Mouse (Mus musculus): ENCODE measurements around the gene Olfr325.
"Not testable (repeated sequence)": the region's sequence is repeated elsewhere in the genome, so short reads cannot be mapped to it uniquely, and the experiment has no call there.

The Olfr325 gene

GRCm38 (mm10) chr11:58577430-58577829 lies at the start of gene Olfr325:
Gene Olfr325, plus strand, starts transcription at chr11:58577730.
- DNase-seq, result no peak

- DNase-seq, result not testable (repeated sequence)
Observed at GRCm38 (mm10) chr11:58534736-58535135, 42.8 kb upstream of the Olfr325 start, which contains the start of gene Olfr330. Gene Olfr330, minus strand, starts transcription at chr11:58534836.

- no peak for DNase-seq
Observed at GRCm38 (mm10) chr11:58546322-58546721, 31.2 kb upstream of the Olfr325 start, which contains the start of gene Olfr329-ps. Gene Olfr329-ps, minus strand, starts transcription at chr11:58546422.

- no peak for DNase-seq
Observed at GRCm38 (mm10) chr11:58555536-58555935, 22.0 kb upstream of the Olfr325 start, which contains the start of gene Olfr328. Gene Olfr328, minus strand, starts transcription at chr11:58555636.

- DNase-seq, result no peak
Observed at GRCm38 (mm10) chr11:58570405-58570804, 7.1 kb upstream of the Olfr325 start, which contains the start of gene Olfr224. Gene Olfr224, minus strand, starts transcription at chr11:58570553.

- no peak for DNase-seq
Observed at GRCm38 (mm10) chr11:58578636-58579035, 1.1 kb downstream of the Olfr325 start.

GRCm38 (mm10) chr11:58587898-58588348 lies 10.4 kb downstream of the Olfr325 start:
- DNase-seq, result peak; percentile 40

- no peak for DNase-seq
Observed at GRCm38 (mm10) chr11:58588620-58589250, 11.2 kb downstream of the Olfr325 start.

- DNase-seq, result no peak
Observed at GRCm38 (mm10) chr11:58594814-58595213, 17.3 kb downstream of the Olfr325 start, which contains the start of gene Olfr324. Gene Olfr324, plus strand, starts transcription at chr11:58595114.

- DNase-seq, result no peak
Observed at GRCm38 (mm10) chr11:58597837-58598236, 20.3 kb downstream of the Olfr325 start.

GRCm38 (mm10) chr11:58602062-58602461 lies 24.5 kb downstream of the Olfr325 start:
- no peak for DNase-seq

GRCm38 (mm10) chr11:58602800-58603560 lies 25.4 kb downstream of the Olfr325 start:
- no peak for DNase-seq

GRCm38 (mm10) chr11:58604688-58605087 lies 27.2 kb downstream of the Olfr325 start:
- DNase-seq, result no peak

GRCm38 (mm10) chr11:58605228-58605627 lies 27.7 kb downstream of the Olfr325 start:
- no peak for DNase-seq

GRCm38 (mm10) chr11:58606177-58606919 lies 28.8 kb downstream of the Olfr325 start:
- no peak for DNase-seq

- DNase-seq, result no peak
Observed at GRCm38 (mm10) chr11:58607030-58607429, 29.5 kb downstream of the Olfr325 start.

GRCm38 (mm10) chr11:58613359-58613758 lies 35.8 kb downstream of the Olfr325 start:
- DNase-seq, result no peak

GRCm38 (mm10) chr11:58614526-58614925 lies 37.0 kb downstream of the Olfr325 start:
- peak; percentile 5 for DNase-seq

GRCm38 (mm10) chr11:58615975-58616374 lies 38.4 kb downstream of the Olfr325 start, which contains the start of gene 2210407C18Rik:
Gene 2210407C18Rik, minus strand, starts transcription at chr11:58616075.
- no peak for DNase-seq

GRCm38 (mm10) chr11:58618369-58618768 lies 40.8 kb downstream of the Olfr325 start:
- no peak for DNase-seq

- no peak for DNase-seq
Observed at GRCm38 (mm10) chr11:58618793-58619192, 41.3 kb downstream of the Olfr325 start.

- DNase-seq, result no peak
Observed at GRCm38 (mm10) chr11:58626146-58626545, 48.6 kb downstream of the Olfr325 start.

GRCm38 (mm10) chr11:58630401-58630800 lies 52.9 kb downstream of the Olfr325 start, which contains the start of gene Olfr323:
Gene Olfr323, minus strand, starts transcription at chr11:58630501.
- DNase-seq, result no peak

Measured in lung, postnatal 14 days (tissue).